Mouse (Mus musculus): ENCODE results near the gene Ralgps1.

GRCm38 (mm10) chr2:33221339-33221900, 149.9 kb downstream of the Ralgps1 start:
- no peak for TF ChIP-seq CTCF (IDR thresholded peaks at IDR 0.05; ENCODE audit: borderline replicate concordance, insufficient read depth, low read depth, low read length)
- no peak for TF ChIP-seq POLR2A (IDR thresholded peaks at IDR 0.05; ENCODE audit: borderline replicate concordance, insufficient read depth, low read length)

All from cerebellum, adult 2 months (tissue).